Mouse (Mus musculus) testis, adult 2 months (tissue): ENCODE measurements around the gene Mitf.

ENCODE experiments used
- CTCF ChIP-seq: fragments of 200-500 bp; IDR thresholded peaks from 2 replicates; pipeline ENCODE4 v1.5.1; 2012; ENCODE audit warnings: low read depth, mild to moderate bottlenecking, inconsistent platforms, low read length, moderate library complexity; ENCODE audit not compliant: control insufficient read depth, insufficient read depth, insufficient replicate concordance
- POLR2A ChIP-seq: fragments of 200-500 bp; IDR thresholded peaks from 2 replicates; pipeline ENCODE4 v1.6.1; 2012; ENCODE audit warnings: low read depth, mild to moderate bottlenecking, inconsistent platforms, low read length, moderate library complexity; ENCODE audit not compliant: control insufficient read depth

- TF ChIP-seq CTCF (no peak), POLR2A (no peak)
Measured at GRCm38 (mm10) chr6:97914768-97915167, 107.9 kb downstream of the Mitf start.
